Mouse (Mus musculus) E14TG2a.4 (cell line): ENCODE results near the gene Gk2.

Source experiments
- CTCF ChIP-seq: conservative IDR thresholded peaks from 2 replicates; pipeline ENCODE4 v1.5.1; 2014; ENCODE audit warnings: low read length
- NANOG ChIP-seq: IDR thresholded peaks from 2 replicates; pipeline ENCODE4 v1.6.1; 2014; ENCODE audit warnings: borderline replicate concordance, low read length, mixed read lengths

- TF ChIP-seq CTCF, result no peak
- no peak for TF ChIP-seq NANOG
Measured at GRCm38 (mm10) chr5:97486141-97486540, 29.3 kb upstream of the Gk2 start.
